Mouse (Mus musculus) thymus, postnatal 4 days (tissue): ENCODE data around the gene Cphx1.
"Not testable (repeated sequence)": the region's sequence is repeated elsewhere in the genome, so short reads cannot be mapped to it uniquely, and the experiment has no call there.

ENCODE experiments used
- DNase-seq: peaks from one replicate; pipeline ENCODE4 v3.0.0; 2021

Gene Cphx1

DNA sequence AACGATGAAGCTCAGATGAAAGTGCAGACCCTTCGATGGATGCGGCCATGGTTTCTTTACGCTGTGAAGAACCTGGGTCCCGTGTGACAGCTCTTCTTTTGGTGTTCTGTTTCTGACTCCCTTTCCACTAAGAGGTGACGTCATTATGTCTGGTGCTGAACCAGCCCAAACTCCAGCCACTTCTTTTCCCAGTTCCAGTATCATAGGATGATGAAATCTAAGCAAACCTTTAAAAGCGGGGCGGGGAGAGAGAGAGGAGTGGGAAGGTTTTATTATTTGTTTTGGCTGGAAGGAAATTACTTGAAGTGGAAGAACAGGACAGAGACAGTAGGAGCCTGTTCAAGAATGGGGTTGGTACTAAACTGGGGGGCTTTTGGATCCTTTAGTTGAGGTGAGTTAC is at the start of gene Cphx1:
TSS of gene Cphx1 (plus strand) at position 301 of the 400 bp plus-strand sequence.
- DNase-seq, result not testable (repeated sequence)

DNA sequence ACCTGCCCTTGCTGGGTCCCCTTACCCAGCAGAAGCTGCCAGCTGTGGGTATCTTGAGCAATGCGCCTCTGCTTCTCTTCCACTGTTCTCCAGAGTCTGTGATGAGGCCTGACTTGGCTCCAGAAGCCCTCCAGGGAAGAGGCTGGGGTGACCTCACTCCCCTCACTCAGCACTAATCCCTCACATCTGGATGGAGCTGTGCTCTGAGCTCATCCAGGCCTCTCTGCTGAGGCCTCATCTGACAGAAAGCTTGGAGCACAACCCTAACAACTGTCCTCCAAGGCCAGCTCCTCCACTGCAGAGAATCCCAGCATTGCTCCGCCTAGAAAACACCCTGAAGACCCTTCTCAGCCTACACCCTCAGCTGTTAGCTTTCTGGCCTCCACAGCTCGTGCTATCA is 43.5 kb upstream of the Cphx1 start:
- not testable (repeated sequence) for DNase-seq

DNA sequence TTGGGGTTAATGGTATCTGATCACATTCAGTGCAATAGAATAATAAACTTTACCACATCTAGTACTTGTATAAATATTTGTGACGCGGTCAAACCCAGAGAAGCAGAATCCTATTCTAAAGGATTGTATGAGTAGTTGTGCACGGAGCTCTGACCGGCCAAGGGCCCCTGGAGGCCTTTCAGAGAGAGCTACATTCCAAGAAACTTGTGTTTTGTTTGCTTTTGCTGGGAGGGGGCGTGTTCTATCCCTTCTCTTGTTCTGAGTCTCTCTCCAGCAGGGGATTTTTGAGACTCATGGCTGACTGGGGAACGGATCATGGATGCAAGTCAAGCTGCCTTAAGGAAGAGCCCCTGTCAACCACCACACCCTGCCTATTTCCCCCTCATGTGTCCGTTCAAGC is 42.4 kb upstream of the Cphx1 start:
- not testable (repeated sequence) for DNase-seq

DNA sequence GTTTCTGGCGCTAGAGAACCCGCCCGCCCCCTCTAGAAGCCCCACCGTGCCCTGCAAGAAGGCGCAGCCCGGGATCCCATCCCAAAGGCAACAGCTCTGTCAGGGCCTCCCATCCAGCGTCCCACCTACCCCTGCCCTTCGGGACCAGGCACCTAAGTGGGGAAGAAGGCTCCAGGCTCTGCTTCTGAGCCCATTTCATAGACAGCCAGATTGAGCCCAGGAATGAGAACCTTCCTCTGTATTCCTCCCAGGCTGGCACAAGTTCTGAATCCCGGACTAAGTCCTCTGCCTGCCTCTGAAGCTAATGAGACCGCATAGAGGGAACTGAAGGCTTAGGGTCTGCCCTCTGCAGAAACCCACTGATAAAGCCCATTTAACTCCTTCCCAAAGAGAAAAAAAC is 35.1 kb upstream of the Cphx1 start, which contains the start of gene Plac9a:
TSS of gene Plac9a (minus strand) at position 101 of the 400 bp plus-strand sequence.
- not testable (repeated sequence) for DNase-seq

DNA sequence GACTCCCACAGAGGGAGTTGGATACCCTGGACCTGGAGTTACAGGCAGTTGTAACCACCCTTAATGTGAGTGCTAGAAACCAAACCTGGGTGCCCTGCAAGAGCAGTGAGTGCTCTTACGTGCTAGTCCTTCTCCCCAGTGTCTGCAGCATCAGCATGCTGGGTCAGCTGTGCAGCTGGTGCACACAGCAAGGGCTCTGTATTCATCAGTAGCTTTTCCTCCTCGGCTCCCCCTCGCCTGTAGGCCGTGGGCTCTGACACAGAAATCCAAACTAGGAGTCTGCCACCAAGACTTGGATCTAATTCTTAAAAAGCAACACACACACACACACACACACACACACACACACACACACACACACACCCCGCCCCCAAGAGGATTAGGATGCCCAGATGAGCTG is 32.9 kb upstream of the Cphx1 start:
- not testable (repeated sequence) for DNase-seq

DNA sequence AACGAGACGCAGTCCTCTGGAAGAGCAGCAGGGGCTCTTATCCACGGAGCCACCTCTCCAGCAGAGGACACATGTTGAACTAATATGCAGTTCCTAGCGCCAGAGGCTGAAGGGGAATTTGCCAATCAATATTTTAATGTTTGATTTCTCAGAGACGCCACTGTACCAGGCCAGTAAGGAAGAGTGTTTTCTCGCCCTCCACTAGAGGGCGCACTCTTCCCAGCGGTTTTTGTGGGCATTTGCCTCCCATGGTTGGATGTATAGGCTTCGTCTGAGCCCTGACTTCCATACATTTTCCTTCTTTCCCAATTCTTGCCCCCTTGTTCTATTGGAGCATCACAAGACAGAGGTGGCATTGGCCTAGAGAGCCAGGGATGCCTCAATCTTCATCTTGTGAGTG is 30.8 kb upstream of the Cphx1 start:
- DNase-seq, result not testable (repeated sequence)

DNA sequence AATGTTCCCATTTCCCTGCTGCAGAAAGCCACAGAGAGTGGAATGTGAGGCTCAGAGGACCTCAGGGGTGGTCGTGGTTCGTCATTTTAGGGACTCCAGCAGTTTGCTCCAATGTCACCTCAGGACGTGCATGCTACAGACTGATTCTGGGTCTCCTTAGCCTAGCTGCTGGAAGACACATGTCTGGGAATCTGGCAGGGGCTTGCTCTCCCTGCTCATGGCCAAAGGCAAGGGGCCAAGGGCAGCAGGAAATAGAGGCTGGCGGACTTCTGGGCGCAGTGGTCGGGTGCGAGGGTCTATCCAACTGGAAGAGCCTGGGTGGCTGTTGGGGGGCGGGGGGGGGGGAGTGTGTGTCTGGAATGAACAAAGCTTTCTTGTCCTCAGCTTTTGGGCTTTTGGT is 29.1 kb upstream of the Cphx1 start:
- not testable (repeated sequence) for DNase-seq

DNA sequence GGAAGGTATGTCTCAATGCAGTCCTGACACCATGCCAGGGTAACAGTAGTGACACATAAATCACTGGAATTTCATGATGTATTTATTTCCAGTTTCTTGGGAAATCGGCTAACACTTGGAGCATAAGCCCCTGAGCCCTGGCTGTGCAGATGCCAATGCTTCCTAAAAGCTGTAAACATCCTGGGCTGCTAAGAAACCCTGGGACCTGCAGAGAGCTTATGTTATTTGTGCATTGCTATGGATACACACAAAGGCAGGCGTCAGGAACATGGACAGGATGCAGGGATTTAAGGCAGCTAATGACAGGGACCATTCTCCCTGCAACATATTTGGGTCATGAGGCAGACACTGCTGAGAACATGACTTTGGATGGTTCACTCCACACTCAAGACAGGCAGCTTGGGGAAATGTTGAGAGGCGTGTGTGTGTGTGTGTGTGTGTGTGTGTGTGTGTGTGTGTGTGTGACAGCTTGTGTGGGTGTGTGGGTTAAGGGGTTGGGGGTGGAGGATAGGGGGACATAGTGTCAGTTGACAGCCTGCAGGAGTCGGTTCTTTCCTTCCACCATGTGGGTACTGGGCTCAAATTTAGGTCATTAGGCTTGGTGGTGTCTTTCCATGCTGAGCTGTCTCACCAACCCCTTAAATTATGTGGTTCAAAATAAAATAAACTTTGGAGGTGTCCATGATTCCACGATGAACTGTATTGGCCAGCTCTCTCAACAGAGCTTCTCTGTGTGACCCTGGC is 19.5 kb upstream of the Cphx1 start:
- not testable (repeated sequence) for DNase-seq

DNA sequence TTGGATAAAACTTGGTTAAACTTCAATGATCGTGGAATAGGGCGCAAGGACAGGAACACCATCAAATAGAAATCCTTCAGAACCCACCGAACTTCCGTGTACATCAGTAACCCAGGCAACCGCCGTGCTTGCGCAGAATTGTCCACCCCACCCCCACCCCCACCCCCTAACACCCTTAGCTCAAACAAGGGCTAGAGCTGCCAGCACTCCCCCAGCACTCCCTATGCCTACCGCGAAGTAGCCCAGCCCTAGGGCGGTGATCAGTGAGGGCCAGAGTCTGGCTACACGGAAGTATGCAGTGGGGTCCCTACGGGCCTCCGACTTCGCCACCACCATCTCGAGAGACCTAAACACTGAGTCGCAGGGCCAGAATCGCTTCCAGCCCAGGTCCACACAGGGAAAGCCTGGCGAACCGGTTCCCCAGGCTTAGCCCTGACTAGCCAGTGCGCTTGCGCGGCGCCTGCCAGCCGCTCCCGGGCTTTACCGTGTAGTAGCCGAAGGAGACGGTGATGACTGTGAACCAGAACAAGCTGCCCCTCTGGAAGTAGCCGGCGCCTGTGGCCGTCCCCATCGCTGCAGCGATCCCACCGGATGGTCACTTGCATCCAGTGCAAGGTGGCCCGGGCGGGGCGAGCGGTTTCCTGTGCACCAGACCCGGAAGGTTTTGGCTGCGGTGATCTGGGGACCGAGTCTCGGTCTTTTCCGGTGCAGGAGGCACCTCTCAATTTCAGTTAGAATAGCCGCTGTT is 11.1 kb upstream of the Cphx1 start:
- DNase-seq, result not testable (repeated sequence)

DNA sequence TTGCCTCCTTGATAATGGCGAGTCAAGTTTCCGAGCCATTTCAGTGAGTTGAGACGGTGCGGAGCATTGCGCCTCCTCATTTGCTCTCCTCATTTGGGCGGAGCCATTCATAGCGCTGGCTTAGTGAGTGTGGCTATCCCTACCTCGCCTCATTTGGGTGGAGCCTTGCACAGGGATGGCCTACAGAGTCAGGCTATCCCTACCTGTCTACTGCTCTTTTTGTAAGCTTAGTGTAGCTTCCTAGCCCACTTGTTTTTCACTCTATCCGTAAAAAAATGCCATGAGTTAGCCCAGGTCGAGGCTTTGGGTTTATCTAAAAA is 10.6 kb upstream of the Cphx1 start, which contains the start of gene Tmem254a:
TSS of gene Tmem254a (minus strand) at position 111 of the 320 bp plus-strand sequence.
- DNase-seq, result not testable (repeated sequence)

DNA sequence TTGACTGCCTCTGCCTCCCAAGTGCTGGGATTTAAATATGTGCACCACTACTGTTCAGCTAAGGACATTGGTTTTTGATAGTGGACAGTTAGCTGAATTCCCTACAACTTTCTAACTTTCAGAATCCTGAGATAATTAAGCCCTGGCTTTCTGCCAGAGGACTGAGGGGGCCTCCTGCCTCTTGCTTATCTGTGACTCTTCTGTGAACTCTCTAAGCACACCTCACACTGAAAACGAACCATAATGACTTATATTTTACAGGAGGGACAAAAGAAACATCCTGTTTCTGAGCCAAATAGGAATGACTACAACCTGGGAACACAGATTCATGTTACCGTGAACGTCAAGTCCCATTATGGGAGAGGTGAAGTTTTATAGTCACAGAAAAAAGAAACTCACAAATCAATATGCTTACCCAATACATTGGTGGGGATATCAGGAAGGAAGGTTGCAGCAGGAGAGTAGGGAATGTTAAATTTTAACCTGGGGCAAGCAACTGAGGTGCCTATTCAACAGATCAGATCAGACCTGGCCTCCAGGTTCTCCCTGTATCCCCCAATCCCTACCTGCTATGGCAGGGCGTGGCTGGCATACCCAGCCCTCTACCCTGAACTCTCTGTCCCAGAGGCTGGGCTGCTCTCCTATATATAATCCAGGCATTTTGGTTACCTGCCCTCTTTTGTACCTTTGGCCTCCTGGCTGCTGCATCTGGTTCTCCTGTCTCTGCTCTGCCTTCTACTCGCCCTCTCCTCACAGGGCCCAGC is 1.1 kb upstream of the Cphx1 start:
- not testable (repeated sequence) for DNase-seq

DNA sequence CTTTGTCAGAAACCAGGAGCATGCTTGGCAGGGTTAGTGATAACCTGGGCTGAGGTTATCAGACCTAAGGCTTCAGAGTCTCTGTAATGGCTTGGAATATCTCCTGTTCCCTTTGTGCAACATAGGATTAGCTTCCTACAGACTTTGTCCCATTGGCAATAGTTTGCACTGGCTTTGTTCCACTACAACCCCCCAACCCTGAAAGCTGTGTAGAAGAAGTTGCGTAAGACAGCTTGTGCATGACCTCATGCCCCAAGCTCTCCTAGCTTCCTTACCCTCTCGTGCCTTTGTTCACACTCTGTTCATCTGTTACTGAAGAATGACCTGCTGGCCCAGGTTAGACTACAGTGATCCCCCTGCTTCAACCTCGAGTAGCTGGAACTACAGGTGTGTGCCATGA is 19.8 kb downstream of the Cphx1 start:
- DNase-seq, result not testable (repeated sequence)

DNA sequence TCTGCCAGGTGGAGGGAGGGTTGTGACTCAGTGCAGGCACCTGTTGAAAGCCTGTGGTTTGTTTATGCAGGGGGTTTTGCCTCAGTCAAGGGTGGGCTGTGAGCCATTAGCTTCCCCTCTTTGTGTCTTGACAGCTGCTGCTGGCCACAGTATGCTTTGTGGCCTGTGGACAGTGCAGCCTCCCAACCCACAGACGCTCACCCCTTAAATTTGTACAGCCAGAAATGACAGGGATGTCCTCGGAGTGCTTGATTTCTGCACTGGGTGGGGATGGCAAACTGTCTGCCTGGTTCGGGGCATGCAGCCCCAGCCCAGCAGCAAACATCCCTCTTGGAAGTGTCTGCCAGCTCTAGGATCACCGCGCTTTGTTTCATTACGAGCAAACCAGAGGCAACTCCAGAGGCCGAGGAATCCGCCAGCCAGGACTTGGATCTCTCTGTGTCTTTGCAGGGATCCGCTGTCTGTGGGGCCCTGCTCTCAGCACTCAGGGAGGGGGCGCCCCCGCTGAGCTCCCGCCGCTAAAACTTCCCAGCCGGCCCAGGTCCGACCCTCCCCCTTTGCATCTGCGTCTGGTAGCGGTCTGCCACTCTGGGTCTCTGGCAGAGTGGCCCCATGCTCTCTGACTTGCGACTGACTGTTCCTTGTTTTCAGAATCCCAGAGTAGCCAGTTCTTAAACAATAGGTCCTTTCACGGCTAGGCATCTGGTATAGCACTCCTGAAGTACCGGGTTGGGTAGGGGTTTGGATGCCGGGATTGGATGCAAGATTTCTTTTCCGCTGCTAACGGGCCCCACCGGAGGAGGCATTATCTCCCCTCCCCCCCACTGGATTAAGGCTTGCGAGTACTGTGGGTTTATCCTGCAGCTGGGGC is 40.5 kb downstream of the Cphx1 start, which contains the start of gene Duxbl1:
TSS of gene Duxbl1 (plus strand) at position 207 of the 871 bp plus-strand sequence.
- not testable (repeated sequence) for DNase-seq

DNA sequence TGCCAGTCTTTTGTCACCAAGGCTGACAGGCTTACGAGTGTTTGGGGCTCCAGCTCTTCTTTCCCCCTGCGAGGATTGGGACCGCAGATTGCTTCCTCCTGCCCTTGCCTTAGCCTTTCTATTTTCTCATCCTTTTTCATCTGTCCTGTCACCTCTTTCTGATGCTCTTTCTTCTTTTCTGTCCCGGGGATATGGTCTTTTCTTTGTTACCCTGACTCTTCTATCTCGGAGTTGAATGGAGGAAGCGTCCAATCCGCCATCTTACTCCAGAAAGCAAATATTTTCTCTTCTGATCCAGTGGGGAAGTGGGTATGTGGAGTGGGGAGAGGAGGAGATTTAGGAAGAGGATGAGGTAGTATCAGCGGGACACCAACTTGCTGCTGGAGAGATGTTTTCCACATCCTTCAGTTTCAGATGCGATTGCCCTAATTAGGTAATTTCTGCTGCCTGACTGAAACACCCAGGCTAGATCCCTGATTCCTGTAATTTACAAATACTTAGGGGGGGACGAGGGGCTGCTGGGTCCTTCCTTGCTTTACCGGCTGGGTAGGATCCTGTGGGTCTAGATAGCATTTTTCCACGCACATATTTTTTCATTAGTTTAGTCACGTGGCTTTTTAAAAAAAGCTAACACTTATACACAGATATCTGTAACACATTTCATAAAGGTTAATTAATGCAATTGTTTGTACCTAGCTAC is 41.3 kb downstream of the Cphx1 start:
- DNase-seq, result peak; percentile 8

DNA sequence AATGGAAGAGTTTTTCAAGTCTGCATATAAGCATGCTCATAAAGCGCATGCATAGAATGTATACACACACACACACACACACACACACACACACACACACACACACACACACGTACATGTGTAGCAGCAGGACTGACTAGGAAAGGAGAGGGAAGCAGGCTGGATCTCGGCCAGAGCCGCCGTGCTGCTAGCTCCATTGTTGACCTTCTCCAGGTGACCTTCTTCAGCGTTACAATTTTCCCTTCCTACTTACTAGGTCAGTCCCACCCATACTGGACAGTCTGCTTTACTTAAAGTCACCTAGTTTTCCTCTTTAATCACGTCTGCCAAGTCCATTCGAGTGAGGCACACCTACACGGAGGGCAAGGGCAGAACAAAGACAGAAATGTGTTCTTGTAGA is 43.8 kb downstream of the Cphx1 start:
- not testable (repeated sequence) for DNase-seq
